Mouse (Mus musculus) stomach, postnatal 0 days (tissue): ENCODE results near the gene Mta2. TPM values are rescaled to one million over a fixed set of nuclear protein-coding genes. Genes with fewer than 3 reads are reported as not detected.

Experiments used
- ATAC-seq: fragments of 200-750 bp; cut with Nextera tagmentation; 2 replicates; pipeline ENCODE4 v1.8.0; 2017; ENCODE audit not compliant: low FRiP score, low TSS enrichment
- DNase-seq: peaks from one replicate; pipeline ENCODE4 v3.0.0-alpha.2; 2016; ENCODE audit warnings: low spot score
- H3K27ac ChIP-seq: fragments of 300-500 bp; sonication (generic); replicated peaks from 2 replicates; pipeline ENCODE4 v1.5.1; 2014; ENCODE audit warnings: mild to moderate bottlenecking, control low read depth
- H3K27me3 ChIP-seq: fragments of 300-500 bp; sonication (generic); 2 replicates; pipeline ENCODE4 v1.6.1; 2014; ENCODE audit warnings: low read length; ENCODE audit not compliant: control insufficient read depth, insufficient read depth
- H3K36me3 ChIP-seq: fragments of 300-500 bp; sonication (generic); 2 replicates; pipeline ENCODE4 v1.6.1; 2014; ENCODE audit warnings: low read length, mixed read lengths; ENCODE audit not compliant: control insufficient read depth, insufficient read depth
- H3K4me1 ChIP-seq: fragments of 300-500 bp; sonication (generic); replicated peaks from 2 replicates; pipeline ENCODE4 v1.6.1; 2014; ENCODE audit warnings: antibody characterized with exemption; ENCODE audit not compliant: control insufficient read depth, insufficient read depth
- H3K4me2 ChIP-seq: fragments of 300-500 bp; sonication (generic); replicated peaks from 2 replicates; pipeline ENCODE4 v1.6.1; 2014; ENCODE audit warnings: low read depth, mild to moderate bottlenecking, control low read depth, moderate library complexity
- H3K4me3 ChIP-seq: fragments of 300-500 bp; sonication (generic); 2 replicates; pipeline ENCODE4 v1.5.1; 2014; ENCODE audit warnings: low read depth, low read length, control low read depth
- H3K9ac ChIP-seq: fragments of 300-500 bp; sonication (generic); 2 replicates; pipeline ENCODE4 v1.6.1; 2014; ENCODE audit warnings: mild to moderate bottlenecking, low read length, control low read depth, mixed read lengths
- H3K9me3 ChIP-seq: fragments of 300-500 bp; sonication (generic); 2 replicates; pipeline ENCODE4 v1.6.1; 2016; ENCODE audit warnings: low read length; ENCODE audit not compliant: control insufficient read depth
- CTCF ChIP-seq: IDR thresholded peaks from 2 replicates; pipeline ENCODE4 v1.5.1; 2016; ENCODE audit warnings: antibody characterized with exemption, low read depth, mild to moderate bottlenecking, moderate library complexity
- EP300 ChIP-seq: optimal IDR thresholded peaks from 2 replicates; pipeline ENCODE3; 2016; ENCODE audit warnings: antibody characterized with exemption
- WGBS: fragments of 180-500 bp; shearing (Covaris S2); extraction: QIAGEN DNeasy Blood & Tissue Kit; methylation state at CpG from one replicate; pipeline ENCODE4 v1.1.7; 2014; 5-methylcytosine and 5-hydroxymethylcytosine counted together
- polyA plus RNA-seq: library from polyadenylated mRNA; unstranded; fragments of >200 nt; fragmentation: Nextera tagmentation; extraction: Ambion mirVana; gene quantifications from 2 replicates; pipeline ENCODE4 v1.2.1, GENCODE M21; 2015

The Mta2 gene
- polyA plus RNA-seq, 1 experiment from 2014 or later, result 68.0 TPM

DNA sequence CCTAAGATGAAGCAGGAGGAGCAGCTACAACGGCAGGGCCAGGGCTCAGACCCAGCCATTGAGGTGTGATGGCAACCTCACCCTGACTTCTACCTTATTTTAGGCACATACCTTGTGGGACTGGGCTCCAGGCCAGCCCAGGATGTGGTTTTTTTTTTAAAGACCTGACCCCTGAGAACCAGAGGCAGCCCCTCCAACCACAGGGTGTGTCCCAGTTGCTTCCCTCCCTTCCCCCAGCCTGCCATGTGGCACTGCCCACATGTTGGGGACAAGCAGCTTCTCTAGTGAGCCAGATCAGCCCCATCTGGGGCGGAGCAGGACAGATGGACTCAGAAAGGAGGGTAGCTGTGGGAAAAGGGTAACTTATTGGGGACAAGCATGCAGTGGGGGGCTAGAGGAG is 14.9 kb upstream of the Mta2 start:
- Histone ChIP-seq H3K4me3 (no peak overlapping the region), H3K27me3 (no peaks in the 10 kb centered on the region), H3K4me2 (no peak overlapping the region), H3K36me3 (peaks cover 11% of the 10 kb centered on the region; the same call in 1 of the 2 replicates), H3K4me1 (peaks cover 6% of the 10 kb centered on the region; the same call in 1 of the 2 replicates), H3K27ac (no peak overlapping the region), H3K9ac (no peak overlapping the region), H3K9me3 (no peaks in the 10 kb centered on the region)
- 79% methylated on average over 2 of the region's 2 CpGs for WGBS
- no peak for ATAC-seq
- TF ChIP-seq EP300 (no peak), CTCF (no peak)
- DNase-seq, result no peak

- DNase-seq, result no peak
- Histone ChIP-seq H3K27ac (no peak overlapping the region), H3K4me3 (no peak overlapping the region), H3K9me3 (no peaks in the 10 kb centered on the region), H3K9ac (no peak overlapping the region; the same call in 1 of the 2 replicates), H3K27me3 (no peaks in the 10 kb centered on the region), H3K4me1 (peaks cover 6% of the 10 kb centered on the region; the same call in 1 of the 2 replicates), H3K4me2 (no peak overlapping the region), H3K36me3 (peaks cover 11% of the 10 kb centered on the region; the same call in 1 of the 2 replicates)
- ATAC-seq, result no peak
- WGBS, result 85% methylated on average over 12 of the region's 12 CpGs
- no peak for TF ChIP-seq EP300
- TF ChIP-seq CTCF, result no peak
These were observed 13.7 kb upstream of the Mta2 start for GRCm38 (mm10) chr19:8927891-8928525.

DNA sequence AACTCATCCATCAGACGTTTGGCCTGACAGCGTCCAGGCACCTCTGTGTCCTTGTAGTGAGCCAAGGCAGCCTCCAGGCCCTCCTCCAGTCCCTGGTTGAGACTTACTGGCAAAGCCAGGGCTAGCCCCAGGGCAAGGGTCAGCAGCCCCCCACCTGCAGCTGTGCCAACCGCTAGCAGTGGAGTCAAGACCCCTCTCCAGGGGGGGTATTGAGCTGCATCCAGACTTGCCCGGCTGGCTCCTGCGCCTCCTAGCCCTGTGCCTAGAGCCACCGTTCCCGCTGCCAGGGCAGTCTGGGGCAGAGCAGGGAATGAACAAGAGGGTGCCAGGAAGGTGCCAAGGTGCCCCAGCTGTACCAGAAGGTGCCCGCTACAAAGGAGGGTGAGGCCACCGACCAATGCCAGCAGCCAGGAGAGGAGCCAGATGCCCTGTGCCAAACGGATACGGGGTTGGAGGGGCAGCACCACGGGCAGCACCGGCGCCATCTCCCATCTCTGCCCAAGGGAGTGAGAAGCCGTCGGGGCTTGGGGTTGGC is 12.9 kb upstream of the Mta2 start:
- peak; percentile 11; the same call in 1 of the 2 replicates for ATAC-seq

DNA sequence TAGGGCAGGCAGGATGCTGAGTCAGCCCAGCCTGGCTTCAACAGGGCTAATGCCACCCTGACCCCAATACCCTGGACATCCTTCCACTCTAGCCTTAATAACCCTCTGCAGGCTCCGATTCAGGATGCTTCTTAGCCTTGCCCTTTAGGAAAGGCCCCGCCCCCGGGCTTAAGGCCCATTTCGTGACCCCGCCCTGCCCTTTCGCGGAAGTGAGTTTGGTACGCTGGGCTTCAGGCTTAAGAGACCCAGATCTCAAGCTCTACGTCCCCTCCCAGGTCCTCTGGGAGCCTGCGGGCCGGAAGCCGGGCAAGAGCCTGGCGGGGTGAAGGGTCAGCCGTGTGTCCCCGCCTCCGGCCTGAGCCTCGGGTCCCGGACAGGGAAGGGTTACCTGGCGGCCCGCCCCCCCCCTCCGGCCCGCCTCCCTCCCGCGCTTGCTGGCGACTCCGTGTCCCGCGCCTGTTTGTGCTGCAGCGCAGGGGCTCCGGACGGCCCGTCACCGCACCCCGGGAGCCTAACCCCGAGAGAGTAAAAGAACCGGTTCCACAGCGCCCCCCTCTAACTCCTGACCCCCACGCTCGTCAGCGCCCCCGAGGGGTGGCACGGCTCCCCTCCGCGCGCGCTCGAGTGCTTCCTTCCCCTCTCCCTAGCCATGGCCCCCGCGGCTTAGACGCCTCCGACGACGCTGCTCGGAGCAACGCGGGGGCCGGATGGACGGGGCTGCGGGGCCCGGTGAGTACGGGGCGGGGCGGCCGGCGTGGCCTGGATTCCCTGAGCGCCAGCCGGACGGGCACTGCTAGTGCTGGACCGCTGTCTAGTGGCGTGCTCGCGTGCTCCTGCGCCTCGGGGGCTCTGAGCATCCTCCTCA is 12.2 kb upstream of the Mta2 start, which contains the start of the genes Rom1 and Eml3:
Rom1 (minus strand) TSS at position 133 of the 865 bp plus-strand sequence.
Eml3 (plus strand) TSS at position 329 of the 865 bp plus-strand sequence.
- H3K9ac ChIP-seq, result peak within 1 kb of the TSS; percentile 88
- TF ChIP-seq CTCF (peak; percentile 63), EP300 (no peak)
- peak within 1 kb of the TSS; percentile 93 for H3K27ac ChIP-seq
- H3K4me2 ChIP-seq, result peak within 1 kb of the TSS; percentile 90
- peaks cover 6% of the 10 kb centered on the region; the same call in 1 of the 2 replicates for H3K4me1 ChIP-seq
- H3K27me3 ChIP-seq, result no peaks in the 10 kb centered on the region
- peaks cover 11% of the 10 kb centered on the region; the same call in 1 of the 2 replicates for H3K36me3 ChIP-seq
- no peaks in the 10 kb centered on the region for H3K9me3 ChIP-seq
- DNase-seq, result peak; percentile 88
- WGBS, result under 1% methylated on average over 31 of the region's 74 CpGs
- H3K4me3 ChIP-seq, result peak within 1 kb of the TSS; percentile 81
- peak; percentile 84 for ATAC-seq

More for the DNA sequence above, 12.9 kb upstream of the Mta2 start:
- 31% methylated on average over 16 of the region's 16 CpGs for whole genome bisulfite sequencing
- Histone ChIP-seq H3K4me1 (peaks cover 6% of the 10 kb centered on the region; the same call in 1 of the 2 replicates), H3K36me3 (peaks cover 11% of the 10 kb centered on the region; the same call in 1 of the 2 replicates), H3K9ac (peak overlapping the region; percentile 88), H3K4me3 (peak overlapping the region; percentile 81), H3K4me2 (peak overlapping the region; percentile 90), H3K27me3 (no peaks in the 10 kb centered on the region), H3K27ac (peak overlapping the region; percentile 93), H3K9me3 (no peaks in the 10 kb centered on the region)
- no peak for DNase-seq
- no peak for TF ChIP-seq CTCF
- no peak for TF ChIP-seq EP300

DNA sequence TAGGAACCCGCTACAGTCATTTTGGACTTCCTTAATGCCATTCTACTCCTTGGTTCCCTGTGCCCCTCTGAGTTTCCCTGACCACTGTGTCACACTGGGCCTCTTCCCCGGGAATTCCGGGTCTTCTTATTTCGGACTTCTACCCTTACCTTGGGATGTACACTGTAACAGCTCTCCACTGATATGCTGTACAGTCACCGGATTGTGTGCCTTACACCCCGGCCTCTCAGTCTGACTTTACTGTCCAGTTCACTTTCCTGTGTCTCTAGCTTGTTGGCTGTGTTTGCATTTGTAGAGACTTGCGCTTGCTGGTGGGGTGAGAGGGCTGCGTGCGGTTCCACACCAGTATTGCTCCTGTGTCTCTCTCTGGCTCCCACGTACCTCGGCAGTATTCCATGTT is 11.6 kb upstream of the Mta2 start:
- H3K4me1 ChIP-seq, result peaks cover 6% of the 10 kb centered on the region; the same call in 1 of the 2 replicates
- H3K9ac ChIP-seq, result peak overlapping the region; percentile 88
- no peaks in the 10 kb centered on the region for H3K9me3 ChIP-seq
- 3% methylated on average over 11 of the region's 11 CpGs for WGBS
- no peak for TF ChIP-seq CTCF
- TF ChIP-seq EP300, result no peak
- peaks cover 17% of the 10 kb centered on the region; the same call in 1 of the 2 replicates for H3K36me3 ChIP-seq
- peak overlapping the region; percentile 81 for H3K4me3 ChIP-seq
- H3K27ac ChIP-seq, result peak overlapping the region; percentile 93
- ATAC-seq, result no peak
- peak overlapping the region; percentile 90 for H3K4me2 ChIP-seq
- DNase-seq, result no peak
- no peaks in the 10 kb centered on the region for H3K27me3 ChIP-seq
